Mouse (Mus musculus): ENCODE measurements around the gene Tln2. TPM values are rescaled to one million over a fixed set of nuclear protein-coding genes. Genes with fewer than 3 reads are reported as not detected.

Gene Tln2
- polyA plus RNA-seq, 1 experiment from 2014 or later: 47.6 TPM

GRCm38 (mm10) chr9:67435333-67436154 is 124.0 kb downstream of the Tln2 start:
- Histone ChIP-seq H3K4me3 (no peak overlapping the region), H3K4me1 (peaks cover 21% of the 10 kb centered on the region), H3K9ac (no peak overlapping the region), H3K36me3 (no peaks in the 10 kb centered on the region), H3K4me2 (replicated peaks) (no peak overlapping the region; the same call in 1 of the 2 replicates), H3K27me3 (no peaks in the 10 kb centered on the region), H3K9me3 (no peaks in the 10 kb centered on the region), H3K27ac (no peak overlapping the region)
- WGBS: 37% methylated on average over 10 of the region's 10 CpGs
- ATAC-seq (ENCODE audit: low FRiP score, low read depth): no peak

GRCm38 (mm10) chr9:67429199-67429892 is 130.2 kb downstream of the Tln2 start:
- no peak for ATAC-seq (ENCODE audit: low FRiP score, low read depth)
- Histone ChIP-seq H3K36me3 (no peaks in the 10 kb centered on the region), H3K27ac (no peak overlapping the region), H3K9me3 (no peaks in the 10 kb centered on the region), H3K4me3 (no peak overlapping the region), H3K9ac (no peak overlapping the region), H3K4me1 (peaks cover 5% of the 10 kb centered on the region; the same call in 1 of the 2 replicates), H3K4me2 (replicated peaks) (no peak overlapping the region), H3K27me3 (no peaks in the 10 kb centered on the region)
- WGBS: 43% methylated on average over 12 of the region's 12 CpGs

DNA sequence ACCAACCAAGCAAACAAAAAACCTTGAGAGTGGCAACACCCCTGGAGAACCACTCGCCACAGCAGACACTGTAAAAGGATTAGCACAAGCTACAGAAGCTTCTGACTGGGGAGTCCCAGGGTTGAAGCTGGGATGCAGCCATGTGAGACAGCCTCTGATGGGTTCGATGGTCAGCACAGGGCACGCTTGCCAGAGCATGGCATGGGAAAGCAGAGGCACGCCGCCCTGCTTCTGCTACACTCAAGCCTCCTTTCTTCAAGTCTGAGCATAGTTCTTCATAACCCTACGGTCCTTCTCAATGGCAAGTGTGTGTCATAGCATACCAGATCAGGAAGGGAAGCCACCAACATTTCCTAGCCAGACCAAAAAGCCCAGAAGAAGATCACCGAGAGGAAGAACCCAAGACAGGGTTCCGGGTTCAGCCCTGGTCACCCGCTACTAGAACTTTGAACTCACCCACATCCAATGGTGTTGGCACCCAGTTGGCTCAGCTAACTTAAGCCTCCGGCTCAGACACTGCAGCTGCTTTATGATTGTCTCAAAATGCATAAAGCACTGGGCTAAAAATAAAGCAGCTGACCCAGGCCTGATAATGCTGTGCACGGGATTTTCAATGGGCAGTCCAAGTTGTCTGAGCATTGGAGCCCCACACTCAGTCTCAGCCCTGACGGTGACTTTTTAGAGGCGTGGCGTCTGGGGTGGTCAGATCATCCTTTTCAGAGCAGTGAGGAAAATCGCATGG is 131.0 kb downstream of the Tln2 start:
- Histone ChIP-seq H3K4me1 (peaks cover 11% of the 10 kb centered on the region; the same call in 1 of the 2 replicates), H3K27me3 (no peaks in the 10 kb centered on the region), H3K36me3 (no peaks in the 10 kb centered on the region), H3K4me3 (no peak overlapping the region), H3K27ac (no peak overlapping the region; the same call in 1 of the 2 replicates), H3K9ac (no peak overlapping the region), H3K4me2 (replicated peaks) (no peak overlapping the region), H3K9me3 (no peaks in the 10 kb centered on the region)
- WGBS: 88% methylated on average over 15 of the region's 15 CpGs
- no peak for ATAC-seq (ENCODE audit: low FRiP score, low read depth)

GRCm38 (mm10) chr9:67426304-67426703 is 133.2 kb downstream of the Tln2 start:
- Histone ChIP-seq H3K9me3 (no peaks in the 10 kb centered on the region), H3K4me2 (replicated peaks) (no peak overlapping the region), H3K27me3 (no peaks in the 10 kb centered on the region), H3K27ac (no peak overlapping the region), H3K9ac (no peak overlapping the region), H3K36me3 (no peaks in the 10 kb centered on the region), H3K4me1 (peaks cover 11% of the 10 kb centered on the region; the same call in 1 of the 2 replicates), H3K4me3 (no peak overlapping the region)
- WGBS: 71% methylated on average over 3 of the region's 3 CpGs
- ATAC-seq (ENCODE audit: low FRiP score, low read depth): no peak

- Histone ChIP-seq H3K36me3 (no peaks in the 10 kb centered on the region), H3K4me3 (no peak overlapping the region), H3K27ac (no peak overlapping the region), H3K4me2 (replicated peaks) (no peak overlapping the region), H3K27me3 (no peaks in the 10 kb centered on the region), H3K9me3 (no peaks in the 10 kb centered on the region), H3K9ac (no peak overlapping the region), H3K4me1 (peaks cover 10% of the 10 kb centered on the region; the same call in 1 of the 2 replicates)
- no peak for ATAC-seq (ENCODE audit: low FRiP score, low read depth)
- 64% methylated on average over 7 of the region's 7 CpGs for WGBS
These were observed 135.4 kb downstream of the Tln2 start for GRCm38 (mm10) chr9:67424110-67424509.

GRCm38 (mm10) chr9:67418092-67418491 is 141.4 kb downstream of the Tln2 start:
- ATAC-seq (ENCODE audit: low FRiP score, low read depth): no peak; the same call in 1 of the 2 replicates
- Histone ChIP-seq H3K9me3 (0 out of 2 replicates have a peak, but pooled peaks cover 3% of the 10 kb centered on the region), H3K4me1 (peaks cover 16% of the 10 kb centered on the region), H3K4me2 (replicated peaks) (no peak overlapping the region), H3K27ac (no peak overlapping the region), H3K27me3 (no peaks in the 10 kb centered on the region), H3K36me3 (no peaks in the 10 kb centered on the region), H3K4me3 (no peak overlapping the region), H3K9ac (no peak overlapping the region)
- 57% methylated on average over 6 of the region's 6 CpGs for WGBS

DNA sequence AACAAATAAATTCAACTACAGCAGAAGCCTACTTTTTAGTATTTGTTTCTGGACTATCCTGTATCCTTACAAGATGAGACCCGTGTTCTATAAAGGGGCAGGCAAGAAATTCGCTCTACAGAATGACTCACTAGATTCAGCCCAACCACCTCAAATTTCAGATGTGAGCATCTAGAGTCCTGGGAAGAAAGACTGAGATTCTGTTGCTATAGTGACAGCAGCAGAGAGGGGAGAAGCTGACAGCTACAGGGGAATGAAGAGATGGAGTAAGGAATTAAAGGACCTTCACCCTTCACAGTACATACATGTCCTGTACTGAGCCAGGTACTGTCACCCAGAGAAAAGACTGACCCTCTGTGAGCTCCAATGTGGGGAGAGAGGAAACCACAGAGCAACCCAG is 148.8 kb downstream of the Tln2 start:
- no peak overlapping the region for H3K27ac ChIP-seq
- no peak overlapping the region for H3K9ac ChIP-seq
- H3K4me1 ChIP-seq: no peaks in the 10 kb centered on the region
- WGBS: 87% methylated on average over 2 of the region's 2 CpGs
- H3K36me3 ChIP-seq: no peaks in the 10 kb centered on the region
- no peak overlapping the region for H3K4me2 ChIP-seq (replicated peaks)
- no peaks in the 10 kb centered on the region for H3K27me3 ChIP-seq
- no peak overlapping the region for H3K4me3 ChIP-seq
- no peak for ATAC-seq (ENCODE audit: low FRiP score, low read depth)
- H3K9me3 ChIP-seq: 0 out of 2 replicates have a peak, but pooled peaks cover 3% of the 10 kb centered on the region

GRCm38 (mm10) chr9:67404736-67405135 is 154.8 kb downstream of the Tln2 start:
- ATAC-seq (ENCODE audit: low FRiP score, low read depth): no peak
- Histone ChIP-seq H3K9me3 (no peaks in the 10 kb centered on the region), H3K27ac (no peak overlapping the region), H3K9ac (no peak overlapping the region), H3K27me3 (no peaks in the 10 kb centered on the region), H3K4me1 (no peaks in the 10 kb centered on the region), H3K36me3 (no peaks in the 10 kb centered on the region), H3K4me3 (no peak overlapping the region), H3K4me2 (replicated peaks) (no peak overlapping the region)
- 79% methylated on average over 7 of the region's 7 CpGs for WGBS

DNA sequence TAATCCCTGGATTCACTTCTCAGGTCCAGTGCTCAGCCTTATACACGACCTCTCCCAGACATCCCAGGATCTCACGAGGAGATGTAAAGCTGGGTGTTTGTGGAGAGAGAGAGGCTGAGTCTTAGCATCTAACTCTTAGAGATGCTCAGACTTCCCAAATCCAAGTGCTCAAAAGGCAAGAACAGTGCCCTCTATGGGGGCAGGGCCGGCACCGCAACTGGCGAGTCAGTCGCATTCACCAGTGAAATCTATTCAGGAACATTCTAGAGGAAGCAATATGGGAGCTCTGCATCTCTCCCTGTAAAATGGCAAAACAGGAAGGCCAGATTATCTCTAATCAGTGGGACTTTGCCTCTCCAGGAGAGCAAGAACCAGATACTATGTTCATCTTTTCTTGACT is 159.9 kb downstream of the Tln2 start:
- peaks cover 10% of the 10 kb centered on the region; the same call in 1 of the 2 replicates for H3K36me3 ChIP-seq
- no peak overlapping the region for H3K9ac ChIP-seq
- 79% methylated on average over 6 of the region's 6 CpGs for WGBS
- H3K4me3 ChIP-seq: no peak overlapping the region
- no peak for ATAC-seq (ENCODE audit: low FRiP score, low read depth)
- no peaks in the 10 kb centered on the region for H3K27me3 ChIP-seq
- no peak overlapping the region for H3K27ac ChIP-seq
- no peaks in the 10 kb centered on the region for H3K4me1 ChIP-seq
- no peaks in the 10 kb centered on the region for H3K9me3 ChIP-seq
- no peak overlapping the region for H3K4me2 ChIP-seq (replicated peaks)

GRCm38 (mm10) chr9:67397756-67398155 is 161.7 kb downstream of the Tln2 start:
- no peak overlapping the region for H3K4me2 ChIP-seq (replicated peaks)
- no peak overlapping the region for H3K27ac ChIP-seq
- H3K36me3 ChIP-seq: peaks cover 10% of the 10 kb centered on the region; the same call in 1 of the 2 replicates
- no peaks in the 10 kb centered on the region for H3K4me1 ChIP-seq
- no peak for ATAC-seq (ENCODE audit: low FRiP score, low read depth)
- WGBS: 94% methylated on average over 3 of the region's 3 CpGs
- no peaks in the 10 kb centered on the region for H3K9me3 ChIP-seq
- no peaks in the 10 kb centered on the region for H3K27me3 ChIP-seq
- no peak overlapping the region for H3K4me3 ChIP-seq
- H3K9ac ChIP-seq: no peak overlapping the region

GRCm38 (mm10) chr9:67396446-67396845 is 163.1 kb downstream of the Tln2 start:
- ATAC-seq (ENCODE audit: low FRiP score, low read depth): no peak
- Histone ChIP-seq H3K27me3 (no peaks in the 10 kb centered on the region), H3K9ac (no peak overlapping the region), H3K4me2 (replicated peaks) (no peak overlapping the region), H3K4me1 (no peaks in the 10 kb centered on the region), H3K27ac (no peak overlapping the region), H3K9me3 (no peaks in the 10 kb centered on the region), H3K4me3 (no peak overlapping the region), H3K36me3 (peaks cover 10% of the 10 kb centered on the region; the same call in 1 of the 2 replicates)
- WGBS: 71% methylated on average over 3 of the region's 3 CpGs
